Mouse (Mus musculus) thymus, adult 2 months (tissue): ENCODE results near the gene Tchhl1.

ENCODE experiments used
- CTCF ChIP-seq: fragments of 200-500 bp; IDR thresholded peaks from 2 replicates; pipeline ENCODE4 v1.5.1; 2012; ENCODE audit warnings: mild to moderate bottlenecking, control low read depth, low read length, moderate library complexity, borderline replicate concordance; ENCODE audit not compliant: control insufficient read depth, poor library complexity, insufficient read depth; ENCODE audit errors: extremely low read depth
- POLR2A ChIP-seq: fragments of 200-500 bp; IDR thresholded peaks from 2 replicates; pipeline ENCODE4 v1.6.1; 2012; ENCODE audit warnings: mild to moderate bottlenecking, low read length, control low read depth, moderate library complexity; ENCODE audit not compliant: control insufficient read depth, poor library complexity, insufficient read depth; ENCODE audit errors: extremely low read depth

GRCm38 (mm10) chr3:93443501-93444101 is 25.0 kb upstream of the Tchhl1 start:
- TF ChIP-seq CTCF, result no peak
- no peak for TF ChIP-seq POLR2A
